Mouse (Mus musculus): Measurements from ENCODE around the gene Pcdh7. TPM values are rescaled to one million over a fixed set of nuclear protein-coding genes. Genes with fewer than 3 reads are reported as not detected.

Pcdh7 gene
- polyA plus RNA-seq, 1 experiment from 2014 or later: 21.1 TPM

DNA sequence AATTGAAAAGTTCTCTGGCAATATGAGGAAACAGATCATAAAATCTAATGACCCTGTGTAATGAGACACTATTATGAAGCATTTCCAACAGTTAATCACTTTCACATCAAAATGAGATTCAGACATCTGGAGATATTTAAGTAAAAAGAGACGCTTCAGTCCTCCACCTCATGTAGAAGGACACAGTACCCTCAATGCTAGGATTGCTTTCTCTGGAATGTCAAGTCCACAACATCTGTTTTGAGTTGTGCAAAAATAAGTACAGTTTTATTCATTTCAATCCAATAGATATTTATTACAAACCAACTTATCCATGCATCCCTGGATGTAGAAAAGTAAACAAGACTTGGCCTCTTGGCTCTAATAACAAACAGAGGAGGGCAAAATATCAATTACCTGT lies 92.9 kb downstream of the Pcdh7 start:
- H3K27me3 ChIP-seq: no peaks in the 10 kb centered on the region
- H3K4me1 ChIP-seq (replicated peaks): peaks cover 12% of the 10 kb centered on the region
- H3K27ac ChIP-seq: no peak overlapping the region
- no peak for ATAC-seq (replicated peaks; ENCODE audit: insufficient number of reproducible peaks, insufficient read depth, low FRiP score, low read depth)
- H3K4me2 ChIP-seq: no peak overlapping the region
- no peak overlapping the region for H3K9ac ChIP-seq
- no peak overlapping the region for H3K4me3 ChIP-seq
- H3K9me3 ChIP-seq (replicated peaks): no peaks in the 10 kb centered on the region
- H3K36me3 ChIP-seq: no peaks in the 10 kb centered on the region
- 84% methylated on average over 1 of the region's 1 CpGs for WGBS

DNA sequence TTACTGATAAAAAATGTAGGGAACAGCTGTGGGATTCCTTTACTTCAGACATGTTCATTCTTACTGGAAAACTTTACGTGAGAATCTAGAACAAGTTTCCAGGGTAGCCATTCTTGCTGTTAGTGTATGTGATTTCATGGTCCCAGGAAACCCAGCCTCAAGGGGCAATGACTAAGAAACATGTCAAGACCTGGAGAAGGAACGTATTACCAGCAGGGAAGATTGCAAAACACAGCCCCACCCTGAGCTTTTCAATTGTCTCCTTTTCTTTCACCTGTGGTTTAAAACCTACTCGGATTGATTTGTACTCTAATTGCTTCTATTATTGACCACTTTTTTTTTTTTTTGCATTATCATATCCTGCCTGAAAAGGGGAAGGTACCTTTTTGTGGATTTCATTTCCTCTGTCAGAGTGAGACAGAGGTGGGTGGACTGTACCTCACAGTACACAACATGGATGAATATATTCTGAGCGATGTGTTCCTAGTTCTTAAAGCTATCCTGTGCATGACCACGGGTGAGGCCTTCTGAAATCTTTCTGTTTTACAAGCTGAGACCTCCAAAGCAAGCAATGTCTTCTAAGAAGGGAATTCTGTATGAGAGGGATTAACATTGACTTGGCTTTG lies 98.3 kb downstream of the Pcdh7 start:
- H3K27me3 ChIP-seq: no peaks in the 10 kb centered on the region
- H3K4me3 ChIP-seq: no peak overlapping the region
- no peak overlapping the region for H3K9ac ChIP-seq
- ATAC-seq (replicated peaks; ENCODE audit: insufficient number of reproducible peaks, insufficient read depth, low FRiP score, low read depth): no peak
- H3K9me3 ChIP-seq (replicated peaks): no peaks in the 10 kb centered on the region
- peaks cover 7% of the 10 kb centered on the region; the same call in 1 of the 2 replicates for H3K4me1 ChIP-seq (replicated peaks)
- H3K4me2 ChIP-seq: no peak overlapping the region
- WGBS: 75% methylated on average over 5 of the region's 5 CpGs
- no peaks in the 10 kb centered on the region for H3K36me3 ChIP-seq
- no peak overlapping the region for H3K27ac ChIP-seq

DNA sequence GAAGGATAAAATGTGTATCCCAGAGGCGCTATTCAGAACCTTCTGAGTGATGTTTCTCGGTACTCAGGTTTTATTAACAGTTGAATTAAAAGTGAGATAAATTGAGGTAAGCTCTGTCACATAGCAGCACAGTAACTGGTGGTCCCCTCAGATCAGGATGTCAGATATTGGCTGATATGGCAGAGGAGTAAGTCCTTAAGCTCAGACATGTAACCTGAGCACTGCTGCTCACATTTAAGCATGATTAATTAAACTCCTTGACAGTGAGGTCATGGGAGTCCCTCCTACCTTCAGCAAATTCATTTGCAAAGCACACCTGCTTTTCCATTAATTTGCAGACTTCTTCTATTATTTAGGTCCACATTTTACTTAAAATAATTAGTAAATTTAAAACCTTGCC lies 102.0 kb downstream of the Pcdh7 start:
- no peak overlapping the region for H3K9ac ChIP-seq
- WGBS: 69% methylated on average over 2 of the region's 2 CpGs
- no peak overlapping the region for H3K4me2 ChIP-seq
- ATAC-seq (replicated peaks; ENCODE audit: insufficient number of reproducible peaks, insufficient read depth, low FRiP score, low read depth): no peak
- H3K27ac ChIP-seq: no peak overlapping the region
- peaks cover 12% of the 10 kb centered on the region; the same call in 1 of the 2 replicates for H3K4me1 ChIP-seq (replicated peaks)
- H3K9me3 ChIP-seq (replicated peaks): no peaks in the 10 kb centered on the region
- H3K36me3 ChIP-seq: no peaks in the 10 kb centered on the region
- no peak overlapping the region for H3K4me3 ChIP-seq
- H3K27me3 ChIP-seq: no peaks in the 10 kb centered on the region

GRCm38 (mm10) chr5:57821099-57821498 lies 103.3 kb downstream of the Pcdh7 start:
- Histone ChIP-seq H3K36me3 (no peaks in the 10 kb centered on the region), H3K27me3 (no peaks in the 10 kb centered on the region), H3K4me1 (replicated peaks) (peaks cover 8% of the 10 kb centered on the region; the same call in 1 of the 2 replicates), H3K4me3 (no peak overlapping the region), H3K27ac (peak overlapping the region; percentile 1; the same call in 1 of the 2 replicates), H3K4me2 (no peak overlapping the region), H3K9me3 (replicated peaks) (no peaks in the 10 kb centered on the region), H3K9ac (no peak overlapping the region)
- ATAC-seq (replicated peaks; ENCODE audit: insufficient number of reproducible peaks, insufficient read depth, low FRiP score, low read depth): no peak
- WGBS: 59% methylated on average over 8 of the region's 8 CpGs

DNA sequence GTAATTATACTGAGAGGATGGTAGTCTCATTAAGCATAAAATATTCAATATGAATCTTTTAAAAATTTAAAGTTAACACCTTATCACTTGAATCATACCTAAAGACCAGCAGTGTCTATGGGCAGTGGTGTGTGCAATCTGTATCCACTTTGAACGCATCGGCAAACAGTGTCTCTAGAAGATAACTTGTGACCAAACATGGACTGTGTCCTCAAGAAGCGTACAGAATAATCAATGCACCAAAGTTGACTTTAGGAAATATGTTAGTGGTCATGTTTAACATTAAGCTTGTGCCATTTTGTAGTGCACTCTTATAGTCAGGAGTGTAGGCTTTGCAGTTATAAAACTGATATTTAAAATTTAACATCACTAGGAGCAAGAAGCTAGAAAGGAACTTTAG lies 110.7 kb downstream of the Pcdh7 start:
- Histone ChIP-seq H3K4me2 (no peak overlapping the region), H3K27me3 (no peaks in the 10 kb centered on the region), H3K4me1 (replicated peaks) (no peaks in the 10 kb centered on the region), H3K4me3 (no peak overlapping the region), H3K27ac (no peak overlapping the region), H3K9ac (no peak overlapping the region), H3K36me3 (no peaks in the 10 kb centered on the region), H3K9me3 (replicated peaks) (no peaks in the 10 kb centered on the region)
- 85% methylated on average over 3 of the region's 3 CpGs for WGBS
- no peak for ATAC-seq (replicated peaks; ENCODE audit: insufficient number of reproducible peaks, insufficient read depth, low FRiP score, low read depth)

DNA sequence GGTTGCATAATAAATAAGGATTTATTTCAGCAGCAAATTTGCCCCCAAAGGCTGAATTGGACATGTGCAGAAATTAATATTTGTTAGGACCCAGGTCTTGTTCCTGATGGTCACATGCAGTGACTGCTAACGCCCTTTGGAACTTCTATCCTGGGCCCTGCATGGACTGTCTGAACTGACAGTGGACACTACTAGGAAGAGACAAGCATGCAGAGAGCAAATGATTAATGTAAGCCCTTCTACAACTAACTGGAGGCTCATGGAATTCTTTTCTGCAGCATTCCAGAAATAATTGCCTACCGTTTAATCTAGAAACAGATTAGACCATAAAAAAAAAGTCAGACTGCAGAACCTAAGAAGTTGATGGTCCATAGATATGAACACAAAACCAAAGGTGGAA lies 119.4 kb downstream of the Pcdh7 start:
- peak overlapping the region; percentile 37; the same call in 1 of the 2 replicates for H3K27ac ChIP-seq

GRCm38 (mm10) chr5:57841357-57842119 lies 123.8 kb downstream of the Pcdh7 start:
- Histone ChIP-seq H3K4me3 (no peak overlapping the region), H3K36me3 (no peaks in the 10 kb centered on the region), H3K9me3 (replicated peaks) (no peaks in the 10 kb centered on the region), H3K27ac (no peak overlapping the region), H3K9ac (no peak overlapping the region), H3K27me3 (no peaks in the 10 kb centered on the region), H3K4me1 (replicated peaks) (peaks cover 20% of the 10 kb centered on the region), H3K4me2 (no peak overlapping the region)
- WGBS: 68% methylated on average over 5 of the region's 5 CpGs
- no peak for ATAC-seq (replicated peaks; ENCODE audit: insufficient number of reproducible peaks, insufficient read depth, low FRiP score, low read depth)

More for the DNA sequence above, 119.4 kb downstream of the Pcdh7 start:
- no peak for ATAC-seq (replicated peaks; ENCODE audit: insufficient number of reproducible peaks, insufficient read depth, low FRiP score, low read depth)
- H3K36me3 ChIP-seq: no peaks in the 10 kb centered on the region
- peaks cover 20% of the 10 kb centered on the region for H3K4me1 ChIP-seq (replicated peaks)
- WGBS: 21% methylated on average over 2 of the region's 2 CpGs
- H3K9me3 ChIP-seq (replicated peaks): no peaks in the 10 kb centered on the region
- no peak overlapping the region for H3K4me2 ChIP-seq
- H3K9ac ChIP-seq: no peak overlapping the region
- H3K27me3 ChIP-seq: no peaks in the 10 kb centered on the region
- H3K4me3 ChIP-seq: no peak overlapping the region

DNA sequence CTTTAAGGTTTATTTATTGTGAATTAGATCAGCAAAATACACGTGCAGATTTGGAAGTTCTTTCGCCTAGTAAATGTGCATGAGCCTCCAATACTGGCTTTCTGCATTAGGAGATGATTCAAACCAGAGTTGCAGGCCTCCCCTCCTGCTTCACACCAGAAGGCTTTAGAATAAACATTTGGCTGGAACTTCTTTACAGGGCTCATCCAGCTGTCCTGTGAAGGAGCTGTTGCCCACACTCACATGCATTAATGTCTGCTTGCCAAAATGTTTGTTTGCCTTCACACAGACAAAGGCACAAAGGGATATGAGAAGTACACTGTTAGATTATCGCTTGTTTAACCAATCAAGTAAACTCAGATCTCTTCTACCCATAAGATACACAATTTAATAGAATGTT lies 129.7 kb downstream of the Pcdh7 start:
- no peak overlapping the region for H3K27ac ChIP-seq
- H3K4me3 ChIP-seq: no peak overlapping the region
- peaks cover 2% of the 10 kb centered on the region; the same call in 1 of the 2 replicates for H3K4me1 ChIP-seq (replicated peaks)
- 73% methylated on average over 3 of the region's 3 CpGs for WGBS
- H3K36me3 ChIP-seq: no peaks in the 10 kb centered on the region
- H3K9ac ChIP-seq: no peak overlapping the region
- H3K9me3 ChIP-seq (replicated peaks): no peaks in the 10 kb centered on the region
- no peaks in the 10 kb centered on the region for H3K27me3 ChIP-seq
- H3K4me2 ChIP-seq: no peak overlapping the region
- ATAC-seq (replicated peaks; ENCODE audit: insufficient number of reproducible peaks, insufficient read depth, low FRiP score, low read depth): no peak

GRCm38 (mm10) chr5:57850111-57850510 lies 132.3 kb downstream of the Pcdh7 start:
- 36% methylated on average over 2 of the region's 2 CpGs for WGBS
- no peak overlapping the region for H3K4me2 ChIP-seq
- peaks cover 2% of the 10 kb centered on the region; the same call in 1 of the 2 replicates for H3K4me1 ChIP-seq (replicated peaks)
- no peaks in the 10 kb centered on the region for H3K36me3 ChIP-seq
- no peak overlapping the region for H3K4me3 ChIP-seq
- no peak overlapping the region for H3K27ac ChIP-seq
- ATAC-seq (replicated peaks; ENCODE audit: insufficient number of reproducible peaks, insufficient read depth, low FRiP score, low read depth): no peak
- H3K9ac ChIP-seq: no peak overlapping the region
- no peaks in the 10 kb centered on the region for H3K9me3 ChIP-seq (replicated peaks)
- H3K27me3 ChIP-seq: no peaks in the 10 kb centered on the region

DNA sequence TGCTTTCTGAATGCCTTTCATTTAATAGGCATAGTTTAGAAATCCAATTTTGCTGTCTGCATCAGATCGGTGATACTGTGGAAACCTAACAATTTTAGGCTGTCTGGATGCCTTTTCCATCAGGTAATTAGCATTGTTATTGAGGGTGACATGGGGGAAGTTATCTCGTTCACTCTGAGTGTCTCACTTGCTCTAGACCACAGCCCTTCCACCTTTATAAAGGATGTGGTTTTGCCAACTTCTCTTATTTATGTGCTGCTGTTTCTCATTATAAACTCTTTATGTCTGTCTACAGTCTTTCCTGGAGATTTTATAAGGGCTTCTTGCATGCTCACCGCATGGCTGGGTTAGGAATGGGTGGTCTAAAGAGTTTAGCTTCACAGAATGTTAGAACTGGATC lies 139.5 kb downstream of the Pcdh7 start:
- Histone ChIP-seq H3K4me1 (replicated peaks) (no peaks in the 10 kb centered on the region), H3K9me3 (replicated peaks) (no peaks in the 10 kb centered on the region), H3K4me3 (no peak overlapping the region), H3K4me2 (no peak overlapping the region), H3K9ac (no peak overlapping the region), H3K36me3 (no peaks in the 10 kb centered on the region), H3K27me3 (no peaks in the 10 kb centered on the region), H3K27ac (no peak overlapping the region)
- 72% methylated on average over 3 of the region's 3 CpGs for WGBS
- no peak for ATAC-seq (replicated peaks; ENCODE audit: insufficient number of reproducible peaks, insufficient read depth, low FRiP score, low read depth)

- 89% methylated on average over 3 of the region's 3 CpGs for WGBS
- H3K4me1 ChIP-seq (replicated peaks): peaks cover 15% of the 10 kb centered on the region; the same call in 1 of the 2 replicates
- H3K9me3 ChIP-seq (replicated peaks): no peaks in the 10 kb centered on the region
- no peak overlapping the region for H3K9ac ChIP-seq
- no peak overlapping the region for H3K27ac ChIP-seq
- ATAC-seq (replicated peaks; ENCODE audit: insufficient number of reproducible peaks, insufficient read depth, low FRiP score, low read depth): no peak
- H3K36me3 ChIP-seq: no peaks in the 10 kb centered on the region
- H3K4me3 ChIP-seq: no peak overlapping the region
- H3K27me3 ChIP-seq: no peaks in the 10 kb centered on the region
- no peak overlapping the region for H3K4me2 ChIP-seq
Measured at GRCm38 (mm10) chr5:57864254-57864653, 146.5 kb downstream of the Pcdh7 start.

DNA sequence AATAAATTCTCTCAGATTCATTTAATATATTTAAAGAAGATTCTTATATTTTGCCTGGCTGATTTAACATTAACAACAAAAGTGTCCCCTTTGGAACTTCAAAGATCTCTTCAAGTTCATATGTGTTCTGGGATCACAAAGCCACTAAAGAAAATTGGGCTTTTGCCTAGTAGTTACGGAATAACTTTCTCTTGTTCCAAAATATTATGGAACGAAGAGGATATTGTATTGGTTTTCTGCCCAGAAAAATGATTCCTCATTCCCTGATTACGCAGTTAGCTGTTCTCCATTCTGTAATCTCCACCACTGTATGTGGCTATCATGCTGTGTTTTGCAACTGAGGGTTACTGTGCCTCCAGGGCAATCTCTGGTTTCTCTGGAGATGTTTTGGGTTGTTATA lies 147.5 kb downstream of the Pcdh7 start:
- Histone ChIP-seq H3K36me3 (no peaks in the 10 kb centered on the region), H3K9ac (no peak overlapping the region), H3K27me3 (no peaks in the 10 kb centered on the region), H3K4me3 (no peak overlapping the region), H3K9me3 (replicated peaks) (no peaks in the 10 kb centered on the region), H3K27ac (no peak overlapping the region), H3K4me1 (replicated peaks) (peaks cover 17% of the 10 kb centered on the region; the same call in 1 of the 2 replicates), H3K4me2 (no peak overlapping the region)
- 78% methylated on average over 3 of the region's 3 CpGs for WGBS
- no peak for ATAC-seq (replicated peaks; ENCODE audit: insufficient number of reproducible peaks, insufficient read depth, low FRiP score, low read depth)
